Mouse (Mus musculus): ENCODE results near the gene Hs3st2. TPM values are rescaled to one million over a fixed set of nuclear protein-coding genes. Genes with fewer than 3 reads are reported as not detected.

Gene Hs3st2
- total RNA-seq, 2 experiments from 2014 or later = 16.5 to 20.2 TPM

DNA sequence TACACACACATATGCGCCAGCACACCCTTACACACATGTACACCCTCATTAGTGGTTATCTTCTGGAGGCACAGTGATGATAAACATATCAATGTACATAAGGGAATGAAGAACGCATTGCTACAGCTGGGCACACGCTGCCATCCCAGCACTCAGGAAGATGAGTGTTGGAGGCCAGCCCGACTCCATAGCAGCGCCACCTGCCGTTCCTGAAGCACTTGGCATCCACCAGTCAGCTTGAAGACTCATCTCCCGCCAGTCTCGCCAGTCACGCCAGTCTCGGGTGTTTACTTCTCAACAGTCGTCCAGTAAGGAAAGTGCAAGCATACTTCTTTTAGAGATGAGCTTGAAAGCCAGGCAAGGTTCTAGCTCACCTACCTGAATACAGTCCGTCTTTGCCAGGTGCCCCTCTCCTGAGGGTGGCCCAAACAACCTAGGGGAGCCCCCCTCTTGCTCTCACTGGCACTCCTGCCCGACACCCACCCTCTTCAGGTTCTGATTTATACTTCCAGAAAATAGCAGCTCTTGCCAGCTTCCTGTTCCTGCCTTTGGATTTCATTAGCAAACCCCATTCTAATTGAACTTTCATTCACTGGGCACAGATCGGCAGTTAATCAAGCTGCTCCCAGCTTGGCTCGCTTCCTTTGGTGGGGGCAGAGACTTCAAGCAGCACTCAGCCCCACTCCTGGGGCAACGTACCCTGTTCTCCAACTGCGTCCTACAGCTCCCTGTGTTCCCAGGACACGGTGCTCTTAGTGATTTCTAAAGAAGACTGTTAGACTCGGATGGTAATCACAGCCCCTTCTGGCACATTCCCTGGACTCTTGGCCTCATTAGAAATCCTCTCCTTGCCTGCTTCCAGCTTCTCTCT is 148.0 kb downstream of the Hs3st2 start:
- DNase-seq (ENCODE audit: low spot score in 2 of 2) = peak; percentile 84 to 85

DNA sequence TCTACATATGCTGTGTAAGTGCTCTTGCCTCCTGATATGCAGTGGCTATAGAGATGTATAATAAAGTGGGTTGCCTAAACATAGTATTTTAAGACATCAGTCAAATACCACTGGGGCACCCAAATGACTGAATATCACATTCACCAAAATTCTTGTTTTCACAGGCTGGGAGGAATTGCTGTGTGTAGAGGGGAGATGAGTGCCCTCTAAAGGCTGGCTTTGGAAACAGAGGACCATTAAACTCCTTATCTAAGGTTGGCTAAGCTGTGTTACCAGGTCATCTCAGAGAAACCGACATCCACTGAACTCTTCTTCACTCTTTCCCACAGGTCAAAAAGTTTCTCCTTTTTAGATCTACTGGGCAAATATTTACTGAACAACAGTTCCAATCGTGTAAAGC is 150.8 kb downstream of the Hs3st2 start:
- peak in 1 of 2 experiments; percentile 10 for DNase-seq (ENCODE audit: low spot score in 2 of 2)

DNA sequence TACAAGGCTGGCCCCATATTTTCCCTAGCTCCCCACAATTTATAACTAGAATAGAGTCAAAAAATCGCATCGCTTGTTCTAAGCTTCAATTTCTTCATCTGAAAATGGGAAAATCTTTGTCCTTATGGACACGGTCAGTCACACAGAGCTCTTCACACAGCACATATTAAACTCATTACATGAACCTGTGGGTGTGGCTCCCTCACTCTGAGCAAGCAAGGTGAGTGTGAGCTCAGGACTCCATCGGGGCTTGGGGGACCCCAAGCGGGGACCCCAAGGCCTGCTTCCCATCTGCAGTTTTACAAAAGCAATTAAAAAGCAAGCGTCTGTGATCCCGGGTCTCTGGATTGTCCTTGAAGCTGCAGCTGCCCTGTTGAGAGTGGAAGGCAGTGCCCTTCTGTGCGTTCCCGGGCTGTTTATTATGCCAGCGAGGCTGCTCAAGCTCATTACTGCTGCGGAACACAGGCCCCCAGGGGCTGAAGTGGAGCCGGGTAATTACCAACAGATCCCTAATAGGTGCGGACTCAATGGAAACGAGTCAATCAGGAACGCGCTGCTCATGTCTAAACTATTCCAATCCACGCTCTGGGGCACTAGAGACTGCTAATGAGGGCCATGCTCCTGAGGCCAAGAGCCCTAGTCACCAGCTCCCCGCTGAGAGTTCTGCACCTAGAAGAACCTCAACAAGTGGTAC is 157.8 kb downstream of the Hs3st2 start:
- peak; percentile 41 to 48 for DNase-seq (ENCODE audit: low spot score in 2 of 2)
